Mouse (Mus musculus) stomach, postnatal 0 days (tissue): ENCODE results near the gene Clec1a. TPM values are rescaled to one million over a fixed set of nuclear protein-coding genes. Genes with fewer than 3 reads are reported as not detected.

Source experiments
- ATAC-seq: fragments of 200-750 bp; cut with Nextera tagmentation; 2 replicates; pipeline ENCODE4 v1.8.0; 2017; ENCODE audit not compliant: low FRiP score, low TSS enrichment
- DNase-seq: peaks from one replicate; pipeline ENCODE4 v3.0.0-alpha.2; 2016; ENCODE audit warnings: low spot score
- H3K27ac ChIP-seq: fragments of 300-500 bp; sonication (generic); replicated peaks from 2 replicates; pipeline ENCODE4 v1.5.1; 2014; ENCODE audit warnings: mild to moderate bottlenecking, control low read depth
- H3K27me3 ChIP-seq: fragments of 300-500 bp; sonication (generic); 2 replicates; pipeline ENCODE4 v1.6.1; 2014; ENCODE audit warnings: low read length; ENCODE audit not compliant: control insufficient read depth, insufficient read depth
- H3K36me3 ChIP-seq: fragments of 300-500 bp; sonication (generic); 2 replicates; pipeline ENCODE4 v1.6.1; 2014; ENCODE audit warnings: low read length, mixed read lengths; ENCODE audit not compliant: control insufficient read depth, insufficient read depth
- H3K4me1 ChIP-seq: fragments of 300-500 bp; sonication (generic); replicated peaks from 2 replicates; pipeline ENCODE4 v1.6.1; 2014; ENCODE audit warnings: antibody characterized with exemption; ENCODE audit not compliant: control insufficient read depth, insufficient read depth
- H3K4me2 ChIP-seq: fragments of 300-500 bp; sonication (generic); replicated peaks from 2 replicates; pipeline ENCODE4 v1.6.1; 2014; ENCODE audit warnings: low read depth, mild to moderate bottlenecking, control low read depth, moderate library complexity
- H3K4me3 ChIP-seq: fragments of 300-500 bp; sonication (generic); 2 replicates; pipeline ENCODE4 v1.5.1; 2014; ENCODE audit warnings: low read depth, low read length, control low read depth
- H3K9ac ChIP-seq: fragments of 300-500 bp; sonication (generic); 2 replicates; pipeline ENCODE4 v1.6.1; 2014; ENCODE audit warnings: mild to moderate bottlenecking, low read length, control low read depth, mixed read lengths
- H3K9me3 ChIP-seq: fragments of 300-500 bp; sonication (generic); 2 replicates; pipeline ENCODE4 v1.6.1; 2016; ENCODE audit warnings: low read length; ENCODE audit not compliant: control insufficient read depth
- CTCF ChIP-seq: IDR thresholded peaks from 2 replicates; pipeline ENCODE4 v1.5.1; 2016; ENCODE audit warnings: antibody characterized with exemption, low read depth, mild to moderate bottlenecking, moderate library complexity
- EP300 ChIP-seq: optimal IDR thresholded peaks from 2 replicates; pipeline ENCODE3; 2016; ENCODE audit warnings: antibody characterized with exemption
- WGBS: fragments of 180-500 bp; shearing (Covaris S2); extraction: QIAGEN DNeasy Blood & Tissue Kit; methylation state at CpG from one replicate; pipeline ENCODE4 v1.1.7; 2014; 5-methylcytosine and 5-hydroxymethylcytosine counted together
- polyA plus RNA-seq: library from polyadenylated mRNA; unstranded; fragments of >200 nt; fragmentation: Nextera tagmentation; extraction: Ambion mirVana; gene quantifications from 2 replicates; pipeline ENCODE4 v1.2.1, GENCODE M21; 2015

Gene Clec1a
- polyA plus RNA-seq, 1 experiment from 2014 or later = 1.2 TPM

DNA sequence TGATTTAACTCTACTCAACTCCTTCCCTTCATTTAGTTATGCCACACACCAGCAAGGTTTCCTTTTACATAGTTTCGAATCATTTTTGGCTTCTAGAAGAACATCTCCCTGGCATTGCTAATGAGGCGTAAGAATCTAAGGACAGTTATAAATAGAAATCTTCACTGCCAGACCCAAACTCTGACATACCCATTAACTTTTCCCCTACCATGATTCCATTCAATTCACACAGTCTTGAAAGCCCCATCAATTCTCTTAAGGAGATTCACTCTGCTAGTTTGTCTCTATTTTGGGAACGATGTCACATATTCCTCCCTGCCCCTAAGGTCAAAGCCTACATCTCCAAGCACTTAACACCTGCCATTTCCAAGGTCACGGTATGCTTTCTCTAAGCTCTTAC lies 66.8 kb downstream of the Clec1a start:
- WGBS = 80% methylated on average over 4 of the region's 4 CpGs
- no peak for DNase-seq

GRCm38 (mm10) chr6:129383466-129383865 lies 68.3 kb downstream of the Clec1a start:
- no peaks in the 10 kb centered on the region for H3K27me3 ChIP-seq
- no peaks in the 10 kb centered on the region for H3K4me1 ChIP-seq
- H3K9ac ChIP-seq = no peak overlapping the region
- DNase-seq = no peak
- WGBS = 35% methylated on average over 3 of the region's 3 CpGs
- no peaks in the 10 kb centered on the region for H3K9me3 ChIP-seq
- H3K4me3 ChIP-seq = no peak overlapping the region
- no peak overlapping the region for H3K4me2 ChIP-seq
- TF ChIP-seq EP300 = no peak
- TF ChIP-seq CTCF = no peak
- H3K27ac ChIP-seq = no peak overlapping the region
- no peaks in the 10 kb centered on the region for H3K36me3 ChIP-seq
- ATAC-seq = no peak

More for the DNA sequence above, 66.8 kb downstream of the Clec1a start:
- no peaks in the 10 kb centered on the region for H3K4me1 ChIP-seq
- no peaks in the 10 kb centered on the region for H3K9me3 ChIP-seq
- H3K27me3 ChIP-seq = no peaks in the 10 kb centered on the region
- no peak for TF ChIP-seq EP300
- H3K27ac ChIP-seq = no peak overlapping the region
- no peak for ATAC-seq
- H3K9ac ChIP-seq = no peak overlapping the region
- H3K4me2 ChIP-seq = no peak overlapping the region
- H3K4me3 ChIP-seq = no peak overlapping the region
- H3K36me3 ChIP-seq = no peaks in the 10 kb centered on the region

DNA sequence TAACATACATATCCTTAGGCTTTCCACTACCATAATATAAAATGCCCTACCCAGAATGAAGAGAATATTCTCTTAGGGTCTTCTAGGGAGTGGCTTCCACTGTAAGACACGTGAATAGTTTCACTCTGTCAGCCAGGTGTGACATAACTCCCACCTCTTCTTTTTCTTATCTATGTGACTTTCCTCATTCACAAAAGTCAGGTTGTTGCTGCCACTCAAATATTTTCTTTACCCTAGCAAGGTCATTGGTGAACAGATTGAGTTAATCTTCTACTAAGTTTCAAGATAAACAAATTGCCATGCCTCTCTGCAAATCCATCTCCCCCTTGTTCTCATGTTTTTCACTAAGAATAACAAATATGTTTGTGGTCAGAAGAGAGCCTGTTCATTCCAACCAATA lies 70.1 kb downstream of the Clec1a start:
- Histone ChIP-seq H3K27me3 (no peaks in the 10 kb centered on the region), H3K4me3 (no peak overlapping the region), H3K27ac (no peak overlapping the region), H3K4me2 (no peak overlapping the region), H3K4me1 (no peaks in the 10 kb centered on the region), H3K36me3 (no peaks in the 10 kb centered on the region), H3K9ac (no peak overlapping the region), H3K9me3 (no peaks in the 10 kb centered on the region)
- no peak for TF ChIP-seq CTCF
- DNase-seq = no peak
- 34% methylated on average over 1 of the region's 1 CpGs for WGBS
- no peak for ATAC-seq

GRCm38 (mm10) chr6:129380454-129380853 lies 71.3 kb downstream of the Clec1a start:
- no peak overlapping the region for H3K4me2 ChIP-seq
- 67% methylated on average over 4 of the region's 4 CpGs for WGBS
- no peaks in the 10 kb centered on the region for H3K36me3 ChIP-seq
- no peaks in the 10 kb centered on the region for H3K27me3 ChIP-seq
- no peak overlapping the region for H3K4me3 ChIP-seq
- TF ChIP-seq EP300 (no peak), CTCF (no peak)
- H3K9me3 ChIP-seq = no peaks in the 10 kb centered on the region
- ATAC-seq (no peak), DNase-seq (no peak)
- no peak overlapping the region for H3K27ac ChIP-seq
- no peak overlapping the region for H3K9ac ChIP-seq
- no peaks in the 10 kb centered on the region for H3K4me1 ChIP-seq

GRCm38 (mm10) chr6:129374937-129375471 lies 76.8 kb downstream of the Clec1a start:
- Histone ChIP-seq H3K4me3 (no peak overlapping the region), H3K4me2 (no peak overlapping the region), H3K36me3 (no peaks in the 10 kb centered on the region), H3K27me3 (no peaks in the 10 kb centered on the region), H3K9ac (no peak overlapping the region), H3K4me1 (no peaks in the 10 kb centered on the region), H3K27ac (no peak overlapping the region), H3K9me3 (no peaks in the 10 kb centered on the region)
- peak; percentile 26 for DNase-seq
- peak; percentile 82; the same call in 1 of the 2 replicates for ATAC-seq
- 47% methylated on average over 2 of the region's 2 CpGs for WGBS
- TF ChIP-seq EP300 (no peak), CTCF (no peak)

Other genes starting within 250 kb of the Clec1a start
- 0.15 and 0.18 TPM in 2 replicates for gene Cd69, start 176.6 kb downstream of the Clec1a start, polyA plus RNA-seq
- not detected in 2 replicates for gene 4922502D21Rik, start 120.2 kb downstream of the Clec1a start, polyA plus RNA-seq
- gene Clec12a, start 109.3 kb downstream of the Clec1a start, polyA plus RNA-seq = 0.40 and 0.61 TPM in 2 replicates
- 0.07 TPM in 1 of 2 replicates, not detected in the other for gene Clec12b, start 66.1 kb downstream of the Clec1a start, polyA plus RNA-seq
- 0.08 and 0.18 TPM in 2 replicates for gene Clec1b, start 54.7 kb downstream of the Clec1a start, polyA plus RNA-seq
- gene Clec9a, start 43.1 kb downstream of the Clec1a start, polyA plus RNA-seq = 0.05 and 0.08 TPM in 2 replicates
- 0.08 and 0.22 TPM in 2 replicates for gene Olr1, start 55.2 kb upstream of the Clec1a start, polyA plus RNA-seq
- 0.04 and 0.11 TPM in 2 replicates for gene Tmem52b, start 60.6 kb upstream of the Clec1a start, polyA plus RNA-seq
- gene Gabarapl1, start 81.2 kb upstream of the Clec1a start, polyA plus RNA-seq = 45.7 and 46.8 TPM in 2 replicates
- gene Klre1, start 125.9 kb upstream of the Clec1a start, polyA plus RNA-seq = not detected in 2 replicates
- gene Klrd1, start 139.8 kb upstream of the Clec1a start, polyA plus RNA-seq = 0.27 and 0.53 TPM in 2 replicates
- 0.15 and 0.21 TPM in 2 replicates for gene Klrk1, start 171.9 kb upstream of the Clec1a start, polyA plus RNA-seq
- gene Klrc3, start 191.3 kb upstream of the Clec1a start, polyA plus RNA-seq = not detected in 2 replicates
- not detected in 2 replicates for gene Klrc2, start 208.7 kb upstream of the Clec1a start, polyA plus RNA-seq
- gene Klrc1, start 227.0 kb upstream of the Clec1a start, polyA plus RNA-seq = 0.08 and 0.19 TPM in 2 replicates